Mouse (Mus musculus): ENCODE results near the gene Atf5.

The Atf5 gene

DNA sequence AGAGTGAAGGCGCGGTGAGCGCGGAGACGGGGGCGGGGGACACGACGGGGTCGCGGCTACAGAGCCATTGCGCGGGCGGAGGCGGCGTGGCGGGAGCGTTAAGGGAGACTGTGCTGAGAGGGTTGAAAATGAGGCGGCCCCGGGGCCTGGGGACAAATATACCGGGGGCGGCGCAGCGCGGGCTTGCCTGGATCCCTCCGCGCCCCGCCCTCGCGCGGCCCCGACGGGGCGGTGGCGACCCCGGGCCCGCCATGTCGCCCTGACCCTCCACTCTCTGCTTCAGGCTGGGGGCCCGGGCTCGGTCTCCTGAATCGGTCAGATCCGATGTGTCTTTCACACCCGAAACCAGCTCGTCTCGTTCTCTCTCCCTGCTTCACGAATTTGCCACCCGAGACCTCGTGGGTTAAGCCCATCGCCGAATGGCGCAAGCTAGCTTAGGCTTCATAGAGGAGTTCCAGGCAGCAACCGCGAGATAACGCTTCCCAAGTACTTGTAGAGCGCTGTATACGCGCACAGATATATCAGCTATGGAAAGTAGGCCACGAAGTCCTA, at the start of gene Atf5:
Gene Atf5 (minus strand): TSS at position 189 of the 552 bp plus-strand sequence.
- DNase-seq, result no peak

DNA sequence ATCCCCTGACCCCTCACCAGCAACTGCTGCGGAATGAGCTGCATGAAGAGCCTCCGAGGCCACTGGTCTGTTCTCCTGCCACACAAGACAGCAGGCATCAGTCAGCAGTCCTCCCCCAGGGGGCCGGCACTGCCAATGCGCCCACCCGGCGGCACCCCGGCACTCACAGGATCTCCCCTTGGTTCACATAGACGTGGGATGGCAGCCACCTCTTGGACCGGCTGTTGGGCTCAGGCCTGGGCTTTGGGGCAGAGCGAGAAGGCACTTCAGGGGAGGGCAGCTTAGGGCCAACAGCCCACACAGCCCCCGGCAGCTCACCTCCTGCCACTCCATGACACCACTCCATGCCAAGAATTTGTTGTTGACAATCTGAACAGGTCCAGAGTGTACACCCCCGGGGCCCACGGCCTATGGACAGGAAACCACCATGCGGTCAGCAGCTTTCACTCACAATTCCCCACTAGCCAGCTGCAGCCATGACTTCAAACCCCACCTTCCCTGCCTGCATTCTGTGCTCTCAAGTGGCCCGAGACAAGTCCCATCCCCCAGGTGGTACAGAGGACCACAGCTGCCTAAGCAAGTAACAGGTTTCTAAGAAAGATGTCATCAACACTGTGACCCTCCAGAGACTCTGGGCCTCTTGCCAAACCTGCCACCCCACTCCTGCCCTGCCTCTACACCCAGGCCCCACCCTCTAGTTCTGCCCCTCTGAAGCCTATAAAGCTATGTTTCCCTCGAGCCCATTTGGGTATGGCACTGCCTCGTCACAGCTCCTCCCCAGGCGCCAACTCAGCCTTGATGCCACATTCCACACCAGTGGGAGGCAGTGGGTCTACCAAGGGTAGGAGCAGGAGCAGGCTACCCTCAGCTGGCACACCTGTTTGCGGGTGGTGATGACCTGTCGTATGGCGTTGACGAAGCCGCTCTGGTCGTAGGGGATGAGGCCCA, 48.4 kb upstream of the Atf5 start:
- no peak for DNase-seq

DNA sequence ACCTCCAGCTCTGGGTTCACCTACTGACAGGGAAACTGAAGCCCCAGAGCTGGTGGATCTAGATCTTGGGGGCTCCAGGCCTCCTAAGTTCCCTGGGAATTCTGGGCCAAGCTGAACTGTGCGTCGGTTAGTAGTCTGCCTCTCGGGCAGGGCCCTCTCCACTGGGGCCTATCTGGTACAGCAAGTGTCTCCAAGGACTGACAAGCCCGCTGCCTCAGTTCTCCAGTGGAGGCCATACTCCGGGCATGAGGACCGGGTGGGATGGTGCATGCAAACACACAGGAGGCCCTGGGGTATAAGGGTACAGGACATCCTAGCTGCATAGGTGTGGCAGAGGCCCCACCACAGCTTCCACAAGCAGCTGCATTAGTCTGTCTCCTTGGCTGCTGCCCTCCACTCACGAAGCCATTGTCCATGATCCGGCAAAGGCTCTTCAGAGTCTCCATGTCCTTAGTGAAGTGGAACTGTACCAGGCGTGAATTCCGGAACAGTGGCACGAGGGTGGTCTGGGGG, 47.6 kb upstream of the Atf5 start:
- no peak for DNase-seq

DNA sequence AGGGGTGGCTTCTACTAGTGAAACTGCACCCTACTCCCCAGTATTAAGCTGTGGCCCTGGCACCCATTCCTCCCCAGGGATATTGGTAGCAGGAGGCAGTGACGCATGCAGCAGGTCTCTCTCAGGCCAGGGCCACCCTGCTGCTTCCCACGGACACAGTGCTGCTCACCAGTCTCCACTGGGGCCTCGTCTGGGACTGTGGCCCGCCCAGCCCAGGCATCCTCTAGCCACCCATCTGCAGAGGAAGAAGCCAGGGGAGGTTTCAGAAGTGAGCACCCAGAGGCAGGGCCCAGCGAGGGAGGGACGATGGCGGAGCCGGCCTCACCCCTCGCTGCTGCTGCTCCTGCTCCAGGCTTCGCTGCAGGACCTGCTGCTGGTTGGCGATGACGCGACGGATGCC, 46.8 kb upstream of the Atf5 start:
- no peak for DNase-seq

DNA sequence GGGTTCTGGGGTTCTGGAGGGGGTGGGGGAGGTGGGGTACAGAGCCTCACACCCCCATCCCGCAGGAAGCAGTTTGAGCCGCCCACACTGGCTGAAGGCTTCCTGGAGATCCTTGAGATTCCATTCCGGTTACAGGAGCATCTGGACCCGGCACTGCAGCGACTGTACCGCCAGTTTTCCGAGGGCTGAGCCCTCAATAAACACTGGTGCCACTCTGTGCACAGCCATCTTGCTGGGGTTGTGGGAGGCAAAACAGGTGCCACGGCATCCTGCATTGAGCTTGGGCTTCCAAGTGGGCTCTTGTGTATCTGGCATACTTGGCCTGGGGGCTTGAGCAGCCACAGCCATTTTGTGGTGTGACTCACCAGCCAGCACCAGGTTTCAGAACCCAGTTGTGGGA, 46.0 kb upstream of the Atf5 start:
- DNase-seq, result no peak

DNA sequence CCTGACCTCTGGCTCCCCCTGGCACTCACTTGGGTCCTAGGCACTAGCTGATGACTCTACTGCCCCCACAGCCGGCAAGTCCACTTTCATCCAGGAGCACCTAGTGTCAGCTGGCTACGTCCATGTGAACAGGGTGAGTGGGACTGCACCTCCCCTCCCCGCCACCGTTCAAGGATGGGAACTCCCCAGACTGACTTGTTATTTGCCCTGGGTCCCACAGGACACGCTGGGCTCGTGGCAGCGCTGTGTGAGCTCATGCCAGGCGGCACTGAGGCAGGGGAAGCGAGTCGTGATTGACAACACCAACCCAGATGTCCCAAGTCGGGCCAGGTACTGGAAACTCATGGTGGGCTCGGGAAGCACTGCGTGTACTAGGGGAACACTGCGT, 45.0 kb upstream of the Atf5 start:
- no peak for DNase-seq

DNA sequence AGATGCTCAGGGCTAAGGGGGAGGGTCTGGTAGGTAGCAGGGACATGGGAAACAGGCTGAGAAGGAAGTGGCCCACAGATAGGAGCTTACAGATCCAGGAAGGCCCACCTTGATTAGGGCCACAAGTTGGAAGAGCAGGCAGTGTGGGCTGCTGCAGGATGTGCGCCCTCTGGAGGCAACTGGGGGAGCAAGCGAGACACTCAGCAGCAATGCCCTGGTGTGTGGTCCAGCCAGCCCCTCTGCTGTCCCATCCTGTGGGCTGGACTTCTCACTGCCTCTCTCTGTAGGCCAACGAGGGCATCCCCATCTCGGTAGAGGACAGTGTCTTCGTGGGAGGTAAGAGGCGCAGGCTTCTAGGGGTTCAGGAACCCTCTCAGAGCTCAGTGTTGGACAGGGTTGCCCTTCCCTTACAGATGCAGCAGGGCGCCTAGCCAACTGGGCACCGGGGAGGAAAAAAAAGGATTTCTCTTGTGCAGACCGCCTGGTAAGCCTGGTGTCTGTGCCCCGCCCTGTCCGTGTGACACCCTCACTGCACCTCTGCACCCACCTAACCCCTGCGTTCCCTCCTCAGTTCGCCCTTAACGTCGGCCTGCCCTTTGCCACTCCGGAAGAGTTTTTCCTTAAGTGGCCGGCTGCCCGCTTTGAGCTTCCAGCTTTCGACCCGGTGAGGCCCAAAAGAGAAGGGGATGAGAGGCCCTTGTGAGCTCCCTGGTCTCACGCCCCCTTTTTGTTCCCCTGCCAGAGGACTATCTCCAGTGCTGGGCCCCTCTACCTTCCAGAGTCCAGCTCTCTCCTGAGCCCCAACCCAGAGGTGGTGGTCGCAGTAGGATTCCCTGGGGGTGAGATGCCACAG, 44.3 kb upstream of the Atf5 start:
- DNase-seq, result no peak

DNA sequence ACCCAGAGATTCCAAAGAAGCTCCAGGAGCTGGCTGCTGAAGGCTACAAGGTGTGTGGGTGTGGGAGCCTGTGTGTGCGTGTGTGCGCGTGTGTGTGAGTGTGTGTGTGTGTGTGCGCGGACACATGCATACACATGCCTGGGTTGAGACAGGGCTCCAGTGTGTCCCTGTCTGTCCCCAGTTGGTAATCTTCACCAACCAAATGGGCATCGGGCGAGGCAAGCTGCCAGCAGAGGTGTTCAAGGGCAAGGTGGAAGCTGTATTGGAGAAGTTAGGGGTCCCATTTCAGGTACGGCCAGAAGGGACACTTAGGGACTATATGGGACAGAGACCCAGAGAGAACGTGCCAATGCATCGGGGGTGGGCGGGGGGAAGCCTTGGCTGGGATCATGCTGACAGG, 43.4 kb upstream of the Atf5 start:
- DNase-seq, result no peak

DNA sequence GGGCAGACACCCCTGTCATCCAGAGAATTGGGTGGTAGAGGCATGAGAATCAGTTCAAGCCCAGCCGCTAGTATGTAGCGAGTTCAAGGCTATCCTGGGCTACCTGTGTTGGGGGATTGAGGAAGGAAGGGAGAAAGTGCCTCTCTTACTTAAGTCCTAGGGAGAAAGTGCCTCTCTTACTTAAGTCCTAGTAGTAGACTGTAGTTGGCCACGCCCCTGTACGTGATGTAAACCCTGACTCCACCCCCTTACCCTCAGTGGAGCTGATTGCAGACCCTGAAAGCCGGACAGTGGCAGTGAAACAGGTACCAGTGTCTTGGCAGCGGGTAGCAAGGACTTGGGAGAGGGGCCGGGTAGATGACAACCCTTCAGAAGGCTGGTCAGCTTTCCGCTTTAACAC, 41.4 kb upstream of the Atf5 start:
- DNase-seq, result no peak

DNA sequence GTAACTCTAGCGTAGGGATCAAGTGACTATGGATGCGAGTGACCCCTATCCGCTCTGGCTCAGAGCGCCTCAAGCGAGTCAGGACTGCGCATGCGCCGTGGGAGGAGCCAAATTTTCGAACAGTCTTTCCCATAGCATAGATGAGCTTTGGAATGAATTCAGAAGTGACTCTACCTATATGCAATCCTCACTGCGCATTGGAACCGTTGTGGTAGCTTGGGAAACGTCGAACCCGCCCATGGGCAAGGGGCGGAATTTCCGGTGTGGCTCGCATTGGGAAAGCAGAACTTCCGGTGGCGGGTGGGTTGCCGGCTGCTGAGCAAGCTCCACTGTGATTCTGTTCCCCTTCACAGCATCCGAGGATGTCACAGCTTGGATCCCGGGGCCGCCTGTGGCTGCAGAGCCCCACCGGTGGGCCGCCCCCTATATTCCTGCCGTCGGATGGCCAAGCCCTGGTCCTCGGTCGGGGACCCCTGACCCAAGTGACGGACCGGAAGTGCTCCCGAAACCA, 40.6 kb upstream of the Atf5 start, which contains the start of gene Pnkp:
Gene Pnkp (plus strand): TSS at position 98 of the 511 bp plus-strand sequence.
- DNase-seq, result peak; percentile 94

DNA sequence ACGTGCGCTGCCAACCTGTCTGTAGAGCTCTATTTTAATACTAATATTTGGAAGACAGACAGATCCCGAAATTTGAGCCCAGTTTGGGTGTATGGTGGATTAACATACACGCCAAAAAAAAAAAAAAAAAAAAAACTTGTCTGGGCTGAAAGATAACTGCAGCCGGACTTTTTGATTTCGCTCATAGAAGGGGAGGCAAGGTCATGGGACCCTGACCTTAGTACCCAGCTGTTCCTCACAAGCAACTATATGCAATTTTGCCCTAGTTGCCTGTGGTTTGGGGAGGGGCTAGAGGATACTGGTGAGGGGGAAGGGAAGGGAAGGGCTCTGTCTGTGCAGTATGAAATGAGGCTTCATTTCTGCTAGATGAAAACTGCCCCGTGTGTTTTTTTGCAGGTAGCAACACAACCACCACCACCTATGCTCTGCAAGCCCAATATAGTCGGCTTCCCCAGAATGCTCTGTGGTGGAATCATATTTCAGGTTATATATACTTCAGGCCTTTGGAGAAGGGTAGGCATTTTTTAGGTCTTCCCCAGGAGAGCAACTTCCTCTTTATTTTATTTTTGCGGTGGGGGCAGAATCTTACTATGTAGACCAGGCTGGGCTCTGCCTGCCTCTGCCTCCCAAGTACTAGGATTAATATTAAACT, 39.9 kb upstream of the Atf5 start:
- no peak for DNase-seq

DNA sequence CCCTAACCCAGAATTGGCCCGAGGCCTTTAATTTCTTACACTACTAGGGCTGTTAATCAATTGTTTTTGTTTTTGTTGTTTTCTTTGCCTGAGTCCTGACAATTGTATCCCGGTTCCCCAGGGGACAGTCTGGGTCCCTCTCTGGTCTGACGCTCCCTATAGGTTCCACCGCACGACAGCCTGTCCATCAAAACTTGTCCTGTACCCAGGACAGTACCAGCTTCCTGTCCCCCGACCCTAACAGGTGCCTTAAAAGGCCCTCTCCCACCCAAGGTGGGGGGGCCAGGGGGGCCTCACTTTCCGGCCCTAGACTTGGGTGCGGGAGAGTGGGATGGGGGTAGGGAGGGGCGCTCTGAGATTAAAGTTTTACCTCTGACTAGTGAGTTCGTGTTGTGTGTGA, 38.6 kb upstream of the Atf5 start:
- DNase-seq, result no peak

DNA sequence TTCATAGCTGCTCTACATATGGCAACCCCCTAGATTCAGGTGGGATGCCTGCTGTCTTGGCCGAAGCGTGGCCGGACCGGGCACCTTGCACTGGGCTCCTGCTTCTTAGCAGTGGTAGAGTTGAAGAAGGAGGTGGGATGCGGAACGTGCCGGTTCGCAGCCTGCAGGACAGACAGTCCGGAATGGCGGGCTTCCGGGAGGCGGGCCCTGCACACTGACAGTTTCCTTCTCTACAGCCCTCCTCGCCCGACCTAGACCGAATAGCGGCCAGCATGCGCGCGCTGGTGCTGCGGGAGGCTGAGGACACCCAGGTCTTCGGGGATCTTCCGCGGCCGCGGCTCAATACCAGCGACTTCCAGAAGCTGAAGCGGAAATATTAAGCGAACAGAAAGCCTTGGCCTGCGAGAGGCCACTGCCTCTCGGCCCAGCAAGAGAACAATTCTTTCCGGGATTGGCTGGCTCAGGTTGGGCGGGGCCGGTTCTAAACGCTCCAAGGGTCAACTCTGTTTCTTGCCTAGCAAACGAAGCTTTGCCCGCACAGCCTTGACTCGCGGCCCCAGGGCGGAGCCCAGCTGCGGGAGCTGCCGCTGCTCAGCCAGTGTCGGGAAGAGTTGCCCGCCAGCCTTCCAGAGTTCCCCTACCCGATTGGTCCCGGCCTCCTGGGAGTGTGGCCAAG, 38.0 kb upstream of the Atf5 start:
- DNase-seq, result peak; percentile 78

DNA sequence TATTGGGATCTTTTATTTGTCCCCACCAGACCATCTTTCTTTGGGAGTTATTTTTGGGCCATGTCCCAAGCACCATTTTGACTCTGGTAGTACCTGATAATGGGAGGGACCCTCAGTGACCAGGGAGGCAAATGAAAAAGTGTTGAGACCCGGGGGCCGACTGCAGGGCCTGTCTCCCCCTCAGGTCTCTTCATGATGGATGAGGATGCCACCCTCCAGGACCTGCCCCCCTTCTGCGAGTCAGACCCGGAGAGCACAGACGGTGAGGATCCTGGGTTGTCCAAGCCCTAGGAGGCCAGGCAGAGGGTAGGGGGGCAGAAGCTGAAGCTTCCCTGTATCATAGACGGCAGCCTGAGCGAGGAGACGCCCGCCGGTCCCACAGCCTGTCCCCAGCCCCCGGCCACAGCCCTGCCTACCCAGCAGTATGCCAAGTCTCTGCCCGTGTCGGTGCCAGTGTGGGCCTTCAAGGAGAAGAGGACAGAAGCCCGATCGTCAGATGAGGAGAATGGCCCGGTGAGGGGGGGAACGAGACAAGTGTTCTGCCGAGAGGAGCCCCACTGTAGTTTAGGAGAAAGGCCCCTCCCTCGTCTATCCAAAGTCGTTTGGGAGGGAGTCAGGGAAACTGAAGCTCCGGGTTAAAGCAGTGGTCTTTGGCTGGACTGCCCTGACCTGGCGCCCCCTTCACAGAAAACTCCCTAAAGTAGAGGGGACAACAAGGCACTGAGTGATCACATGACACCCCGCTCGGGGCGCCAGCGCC, 37.3 kb upstream of the Atf5 start:
- no peak for DNase-seq

DNA sequence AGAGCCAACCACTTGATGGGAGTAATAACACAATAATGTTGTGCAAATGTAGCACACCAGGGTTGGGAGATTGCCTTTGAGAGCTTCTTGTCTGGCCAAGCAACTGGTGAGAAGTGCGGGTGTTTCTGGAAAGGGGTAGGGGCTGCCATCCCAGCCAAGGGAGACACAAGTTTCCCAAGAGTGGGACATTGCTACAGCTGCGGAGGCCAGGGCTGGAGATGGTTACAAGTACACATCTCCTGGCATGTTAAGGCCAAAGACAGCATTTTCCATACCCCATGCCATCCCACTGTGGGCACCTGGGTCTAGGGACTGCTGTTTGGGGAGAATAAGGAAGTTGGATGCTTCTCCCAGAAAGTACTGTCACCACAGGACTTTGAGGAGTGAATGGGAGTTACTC, 36.6 kb upstream of the Atf5 start:
- no peak for DNase-seq

DNA sequence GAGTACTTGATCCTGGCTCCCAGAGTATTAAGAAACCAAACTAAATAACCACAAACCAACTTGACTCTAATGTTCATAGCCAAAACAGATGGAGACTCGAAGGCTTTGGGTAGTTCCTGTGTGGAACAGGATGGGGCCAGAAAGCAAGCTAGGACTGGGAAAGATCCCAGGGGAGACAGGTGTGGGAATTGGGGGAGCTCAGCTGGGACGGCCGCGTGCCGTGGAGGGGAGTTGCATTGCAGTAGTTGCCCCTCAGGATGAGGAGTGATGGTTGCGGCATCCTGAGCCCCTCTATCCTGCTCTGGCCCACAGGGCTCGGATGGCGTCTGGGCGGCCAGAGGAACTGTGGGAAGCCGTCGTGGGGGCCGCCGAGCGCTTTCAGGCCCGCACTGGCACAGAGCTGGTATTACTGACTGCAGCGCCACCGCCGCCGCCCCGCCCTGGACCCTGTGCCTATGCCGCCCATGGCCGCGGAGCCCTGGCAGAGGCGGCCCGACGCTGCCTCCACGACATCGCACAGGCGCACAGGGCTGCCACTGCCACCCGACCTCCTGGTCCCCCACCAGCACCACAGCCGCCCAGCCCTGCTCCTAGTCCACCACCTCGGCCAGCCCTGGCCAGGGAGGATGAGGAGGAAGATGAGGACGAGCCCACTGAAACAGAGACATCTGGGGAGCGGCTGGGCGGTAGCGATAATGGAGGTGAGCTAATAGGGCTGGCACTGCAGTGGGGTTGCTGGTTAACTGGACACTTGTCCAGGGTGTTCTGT, 36.0 kb upstream of the Atf5 start:
- no peak for DNase-seq

DNA sequence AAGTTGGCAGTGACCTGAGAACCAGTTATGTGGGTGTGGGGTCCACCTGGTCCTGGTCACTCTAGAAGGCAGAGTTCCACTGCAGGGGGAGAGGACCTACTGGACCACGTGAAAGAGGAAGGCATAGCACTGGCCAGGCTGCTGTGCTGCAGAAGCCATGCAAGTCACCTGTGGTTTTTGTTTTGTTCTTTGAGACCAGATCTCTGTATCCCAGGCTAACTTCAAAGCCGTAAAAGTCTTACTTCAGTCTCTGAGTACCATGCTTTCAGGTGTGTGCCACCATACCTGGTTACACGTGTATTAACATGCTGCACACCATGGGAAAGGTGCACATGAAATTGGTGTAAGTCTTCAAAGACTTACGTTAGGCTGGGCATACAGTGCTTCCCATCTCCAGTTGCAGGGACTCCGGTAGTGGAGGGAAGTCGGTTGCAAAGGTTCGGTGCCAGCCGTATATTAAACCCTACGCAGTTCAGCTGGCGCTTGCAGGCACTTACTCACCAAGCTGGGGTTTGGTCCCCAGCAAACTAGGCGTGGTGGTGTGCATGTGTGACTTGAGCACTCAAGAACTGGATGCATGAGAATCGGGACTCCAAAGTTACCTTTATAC, 35.3 kb upstream of the Atf5 start:
- DNase-seq, result no peak

DNA sequence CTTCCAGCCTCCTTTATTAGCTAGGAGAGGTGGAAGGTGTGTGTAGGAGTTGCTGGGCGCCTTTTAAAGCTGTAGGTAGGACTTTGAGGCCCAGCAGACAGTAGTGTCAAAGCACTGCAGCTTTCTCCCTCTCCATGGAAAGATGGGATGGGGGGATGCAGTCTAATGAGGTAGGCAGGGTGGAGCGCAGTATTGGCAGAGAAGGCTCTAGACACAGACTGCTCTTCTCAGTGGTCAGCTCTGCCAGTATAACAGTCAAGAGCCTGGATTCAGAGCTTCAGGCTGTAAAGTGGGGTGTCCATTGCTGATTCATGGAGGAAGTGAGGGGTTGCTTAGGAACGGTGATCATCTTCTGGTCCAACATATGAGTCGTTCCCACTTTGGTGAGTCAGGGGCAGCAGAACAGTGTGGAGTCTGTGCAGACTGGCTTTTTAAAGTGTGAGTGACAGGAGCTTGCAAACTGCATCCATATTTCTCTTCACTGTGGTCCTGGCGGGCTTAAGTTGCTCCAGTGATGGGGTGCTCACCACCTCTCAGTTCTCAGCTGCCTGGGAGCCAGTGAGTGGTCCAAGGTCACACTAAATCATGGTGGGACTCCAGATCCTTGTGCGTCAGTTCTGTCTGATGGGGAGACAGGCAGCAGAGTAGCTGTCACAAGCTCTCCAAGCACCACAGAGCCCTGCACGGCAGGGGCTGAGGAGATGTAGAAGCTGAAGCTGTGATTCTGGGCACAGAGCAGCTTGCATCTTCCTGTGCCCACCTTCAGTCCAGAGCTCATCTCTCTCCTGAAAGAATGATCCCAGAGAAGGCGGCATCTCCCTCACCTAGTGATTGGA, 34.5 kb upstream of the Atf5 start:
- DNase-seq, result peak; percentile 31

DNA sequence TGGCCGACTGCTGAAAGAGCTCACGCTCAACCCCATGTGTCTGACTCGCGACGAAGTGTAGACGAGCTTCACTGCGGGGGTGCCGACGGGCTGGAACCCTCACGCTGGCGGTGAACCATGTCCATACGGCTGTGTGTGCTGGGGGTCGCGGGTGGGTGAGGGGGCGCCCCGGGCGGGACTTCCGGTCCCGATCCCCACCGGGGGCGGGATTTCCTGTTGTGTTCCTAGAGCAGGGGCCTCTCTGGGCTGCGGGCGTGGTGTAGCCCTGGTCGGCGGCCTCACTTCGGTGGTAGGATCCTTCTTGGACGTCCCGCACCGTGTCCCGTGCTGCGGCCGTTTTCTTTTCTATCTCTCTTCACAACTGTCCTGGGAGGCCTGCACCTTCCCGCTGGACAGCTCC, 33.7 kb upstream of the Atf5 start:
- no peak for DNase-seq

Data from layer of hippocampus, adult 9-11 months (tissue).